Mouse (Mus musculus) liver, embryonic 11.5 days (tissue): ENCODE measurements around the gene Smg6. TPM values are rescaled to one million over a fixed set of nuclear protein-coding genes. Genes with fewer than 3 reads are reported as not detected.

Source experiments
- ATAC-seq: fragments of 200-750 bp; cut with Nextera tagmentation; replicated peaks from 2 replicates; pipeline ENCODE4 v1.8.0; 2017; ENCODE audit warnings: moderate number of reproducible peaks, mild to moderate bottlenecking, moderate TSS enrichment, moderate library complexity; ENCODE audit not compliant: low FRiP score
- DNase-seq: peaks from one replicate; pipeline ENCODE4 v3.0.0-alpha.2; 2017; ENCODE audit warnings: low spot score
- H3K27ac ChIP-seq: fragments of 300-500 bp; sonication (generic); 2 replicates; pipeline ENCODE4 v1.5.1; 2014; ENCODE audit warnings: mild to moderate bottlenecking, low read depth, low read length, control low read depth
- H3K27me3 ChIP-seq: fragments of 300-500 bp; sonication (generic); replicated peaks from 2 replicates; pipeline ENCODE4 v1.6.1; 2014; ENCODE audit warnings: low read length, mixed read lengths; ENCODE audit not compliant: control insufficient read depth, insufficient read depth
- H3K36me3 ChIP-seq: fragments of 300-500 bp; sonication (generic); 2 replicates; pipeline ENCODE4 v1.6.1; 2014; ENCODE audit warnings: mild to moderate bottlenecking, low read length, moderate library complexity, mixed read lengths; ENCODE audit not compliant: control insufficient read depth, insufficient read depth
- H3K4me1 ChIP-seq: fragments of 300-500 bp; sonication (generic); replicated peaks from 2 replicates; pipeline ENCODE4 v1.6.1; 2014; ENCODE audit warnings: low read length, mixed read lengths; ENCODE audit not compliant: control insufficient read depth, insufficient read depth
- H3K4me2 ChIP-seq: fragments of 300-500 bp; sonication (generic); 2 replicates; pipeline ENCODE4 v1.6.1; 2014; ENCODE audit warnings: mild to moderate bottlenecking, control low read depth, moderate library complexity
- H3K4me3 ChIP-seq: fragments of 300-500 bp; sonication (generic); 2 replicates; pipeline ENCODE4 v1.5.1; 2014; ENCODE audit warnings: low read depth, low read length, control low read depth
- H3K9ac ChIP-seq: fragments of 300-500 bp; sonication (generic); 2 replicates; pipeline ENCODE4 v1.6.1; 2014; ENCODE audit warnings: low read depth, low read length, control low read depth
- H3K9me3 ChIP-seq: fragments of 300-500 bp; sonication (generic); 2 replicates; pipeline ENCODE4 v1.6.1; 2016; ENCODE audit warnings: low read length, inconsistent platforms, mixed read lengths; ENCODE audit not compliant: control insufficient read depth
- WGBS: fragments of 180-500 bp; shearing (Covaris S2); extraction: QIAGEN DNeasy Blood & Tissue Kit; methylation state at CpG from one replicate; pipeline ENCODE4 v1.1.7; 2014; 5-methylcytosine and 5-hydroxymethylcytosine counted together
- polyA plus RNA-seq: library from polyadenylated mRNA; unstranded; fragments of >200 nt; fragmentation: Nextera tagmentation; extraction: Ambion mirVana; gene quantifications from 2 replicates; pipeline ENCODE4 v1.2.1, GENCODE M21; 2014

Gene Smg6
- polyA plus RNA-seq, 1 experiment from 2014 or later, result 12.4 TPM

- Histone ChIP-seq H3K27ac (no peak overlapping the region), H3K36me3 (no peaks in the 10 kb centered on the region), H3K4me3 (no peak overlapping the region), H3K4me2 (no peak overlapping the region), H3K4me1 (0 out of 2 replicates have a peak, but pooled peaks cover 5% of the 10 kb centered on the region), H3K27me3 (no peaks in the 10 kb centered on the region), H3K9ac (no peak overlapping the region), H3K9me3 (no peaks in the 10 kb centered on the region)
- no peak for ATAC-seq
- DNase-seq, result no peak
- WGBS, result 92% methylated on average over 6 of the region's 6 CpGs
Observed at GRCm38 (mm10) chr11:75129481-75129880, 203.9 kb downstream of the Smg6 start.

GRCm38 (mm10) chr11:75131300-75131699 lies 205.7 kb downstream of the Smg6 start:
- Histone ChIP-seq H3K4me1 (0 out of 2 replicates have a peak, but pooled peaks cover 6% of the 10 kb centered on the region), H3K27me3 (no peaks in the 10 kb centered on the region), H3K27ac (no peak overlapping the region), H3K4me3 (no peak overlapping the region), H3K4me2 (no peak overlapping the region), H3K36me3 (no peaks in the 10 kb centered on the region), H3K9me3 (no peaks in the 10 kb centered on the region), H3K9ac (no peak overlapping the region)
- DNase-seq, result no peak
- ATAC-seq, result no peak
- 69% methylated on average over 4 of the region's 4 CpGs for WGBS

GRCm38 (mm10) chr11:75132278-75132677 lies 206.7 kb downstream of the Smg6 start:
- Histone ChIP-seq H3K36me3 (no peaks in the 10 kb centered on the region), H3K27me3 (no peaks in the 10 kb centered on the region), H3K4me3 (no peak overlapping the region), H3K4me2 (no peak overlapping the region), H3K9me3 (no peaks in the 10 kb centered on the region), H3K27ac (no peak overlapping the region), H3K9ac (no peak overlapping the region), H3K4me1 (peaks cover 15% of the 10 kb centered on the region)
- DNase-seq, result no peak
- no peak for ATAC-seq
- WGBS, result 93% methylated on average over 5 of the region's 5 CpGs

GRCm38 (mm10) chr11:75133391-75133790 lies 207.8 kb downstream of the Smg6 start:
- Histone ChIP-seq H3K27me3 (no peaks in the 10 kb centered on the region), H3K9me3 (no peaks in the 10 kb centered on the region), H3K4me2 (no peak overlapping the region), H3K4me3 (no peak overlapping the region), H3K9ac (no peak overlapping the region), H3K4me1 (peaks cover 24% of the 10 kb centered on the region), H3K36me3 (no peaks in the 10 kb centered on the region), H3K27ac (no peak overlapping the region)
- WGBS, result 90% methylated on average over 5 of the region's 5 CpGs
- ATAC-seq (no peak), DNase-seq (no peak)

- Histone ChIP-seq H3K9me3 (no peaks in the 10 kb centered on the region), H3K9ac (no peak overlapping the region), H3K27ac (no peak overlapping the region), H3K36me3 (no peaks in the 10 kb centered on the region), H3K4me1 (peaks cover 29% of the 10 kb centered on the region), H3K27me3 (no peaks in the 10 kb centered on the region), H3K4me2 (no peak overlapping the region), H3K4me3 (no peak overlapping the region)
- 37% methylated on average over 2 of the region's 2 CpGs for WGBS
- DNase-seq, result no peak
- ATAC-seq, result no peak
Observed at GRCm38 (mm10) chr11:75133951-75134350, 208.3 kb downstream of the Smg6 start.

- Histone ChIP-seq H3K9ac (no peak overlapping the region), H3K9me3 (no peaks in the 10 kb centered on the region), H3K4me2 (no peak overlapping the region), H3K4me1 (peaks cover 35% of the 10 kb centered on the region), H3K27ac (no peak overlapping the region), H3K36me3 (no peaks in the 10 kb centered on the region), H3K27me3 (no peaks in the 10 kb centered on the region), H3K4me3 (no peak overlapping the region)
- 74% methylated on average over 5 of the region's 5 CpGs for WGBS
- ATAC-seq, result no peak
- DNase-seq, result no peak
Observed at GRCm38 (mm10) chr11:75134485-75135068, 209.0 kb downstream of the Smg6 start.

GRCm38 (mm10) chr11:75135358-75135757 lies 209.7 kb downstream of the Smg6 start:
- Histone ChIP-seq H3K27ac (no peak overlapping the region), H3K36me3 (no peaks in the 10 kb centered on the region), H3K9me3 (no peaks in the 10 kb centered on the region), H3K4me3 (no peak overlapping the region), H3K9ac (no peak overlapping the region), H3K27me3 (no peaks in the 10 kb centered on the region), H3K4me2 (no peak overlapping the region), H3K4me1 (peaks cover 40% of the 10 kb centered on the region)
- no peak for DNase-seq
- ATAC-seq, result no peak
- 90% methylated on average over 4 of the region's 4 CpGs for WGBS

GRCm38 (mm10) chr11:75136666-75137398 lies 211.2 kb downstream of the Smg6 start:
- Histone ChIP-seq H3K9ac (no peak overlapping the region), H3K36me3 (no peaks in the 10 kb centered on the region), H3K9me3 (no peaks in the 10 kb centered on the region), H3K4me2 (no peak overlapping the region), H3K27me3 (no peaks in the 10 kb centered on the region), H3K4me1 (peaks cover 54% of the 10 kb centered on the region), H3K27ac (peak overlapping the region; percentile 36; the same call in 1 of the 2 replicates), H3K4me3 (no peak overlapping the region)
- 27% methylated on average over 5 of the region's 5 CpGs for WGBS
- 0 out of 2 replicates have a peak, but pooled peaks have one; percentile 34 for ATAC-seq
- DNase-seq, result no peak
